ENCODE assay signal across 20 mouse cellular contexts in the genomic region with DNA sequence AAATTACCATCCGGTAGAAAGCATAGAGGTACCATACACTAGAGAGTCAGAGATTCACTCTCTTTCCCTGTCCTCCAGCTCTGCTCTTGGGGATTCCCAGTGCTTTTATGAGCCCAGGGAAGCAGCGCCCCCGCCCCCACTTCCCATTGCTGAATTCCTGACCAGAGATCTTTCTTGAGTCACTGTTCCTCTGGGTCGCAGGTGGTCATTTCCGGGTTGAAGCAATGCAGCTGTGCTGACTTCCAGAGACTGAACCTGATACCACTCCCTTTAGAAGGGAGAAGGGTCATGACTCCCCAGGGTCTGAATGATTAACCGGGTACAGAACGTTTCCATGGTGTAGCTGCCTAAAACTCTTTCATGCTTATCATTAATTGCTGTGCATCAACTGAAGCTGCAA.
A peak's percentile ranks its signal among the peaks of the same experiment; 100 is the strongest.
DNase-seq lines count a peak whose midpoint lies in the region; ATAC-seq and TF ChIP-seq lines count a peak whose summit lies in the region.
"Had no signal": no experiment of that assay in that cellular context is flagged by ENCODE, and none has a peak within 500 bp of the region (broad histone marks: within the 10 kb centered on the region; RNA-seq: fewer than 3 reads in every experiment).

No protein-coding gene starts in this region.

- ATAC-seq in stomach, postnatal 0 days (ENCODE audit: low FRiP score, low TSS enrichment) = no peak
- ATAC-seq in forebrain, embryonic 12.5 days (ENCODE audit: low FRiP score) = no peak
- ATAC-seq: forebrain, embryonic 14.5 days; hindbrain, postnatal 0 days; lung, postnatal 0 days had no signal

- no peaks in the 10 kb centered on the region; the same call in 1 of the 2 replicates for H3K4me1 ChIP-seq in stomach, postnatal 0 days (replicated peaks; ENCODE audit: control insufficient read depth, insufficient read depth)
- H3K4me1 ChIP-seq in forebrain, embryonic 12.5 days = peaks cover 13% of the 10 kb centered on the region

- H3K36me3 ChIP-seq in stomach, postnatal 0 days (ENCODE audit: control insufficient read depth, insufficient read depth, low read length) = no peaks in the 10 kb centered on the region
- no peaks in the 10 kb centered on the region for H3K36me3 ChIP-seq in forebrain, embryonic 12.5 days (replicated peaks)
- H3K36me3 ChIP-seq: heart, embryonic 13.5 days; limb, embryonic 12.5 days had no signal

- H3K9ac ChIP-seq in stomach, postnatal 0 days (ENCODE audit: low read length) = no peak overlapping the region
- H3K9ac ChIP-seq in forebrain, embryonic 12.5 days = no peak overlapping the region
- H3K9ac ChIP-seq: heart, embryonic 13.5 days; limb, embryonic 12.5 days; liver, embryonic 14.5 days had no signal

- no peak overlapping the region for H3K27ac ChIP-seq in stomach, postnatal 0 days (replicated peaks)
- H3K27ac ChIP-seq in forebrain, embryonic 12.5 days = no peak overlapping the region
- H3K27ac ChIP-seq: heart, embryonic 13.5 days; hindbrain, postnatal 0 days; limb, embryonic 12.5 days; liver, embryonic 14.5 days had no signal

- H3K4me3 ChIP-seq in stomach, postnatal 0 days (ENCODE audit: low read depth, low read length) = no peak overlapping the region
- H3K4me3 ChIP-seq in forebrain, embryonic 12.5 days (replicated peaks) = no peak overlapping the region
- H3K4me3 ChIP-seq: heart, embryonic 13.5 days; limb, embryonic 12.5 days; myocyte had no signal

- H3K9me3 ChIP-seq in stomach, postnatal 0 days (ENCODE audit: control insufficient read depth, low read length) = no peaks in the 10 kb centered on the region
- 0 out of 2 replicates have a peak, but pooled peaks cover 8% of the 10 kb centered on the region for H3K9me3 ChIP-seq in forebrain, embryonic 12.5 days

- no peaks in the 10 kb centered on the region for H3K27me3 ChIP-seq in stomach, postnatal 0 days (ENCODE audit: control insufficient read depth, insufficient read depth, low read length)
- 0 out of 2 replicates have a peak, but pooled peaks cover 8% of the 10 kb centered on the region for H3K27me3 ChIP-seq in forebrain, embryonic 12.5 days
- H3K27me3 ChIP-seq: heart, embryonic 13.5 days; limb, embryonic 12.5 days had no signal

- TF ChIP-seq EP300 in stomach, postnatal 0 days (optimal IDR thresholded peaks at IDR 0.05) = no peak

- WGBS in stomach, postnatal 0 days = 34% methylated on average over 7 of the region's 7 CpGs
- WGBS in forebrain, embryonic 12.5 days = 65% methylated on average over 7 of the region's 7 CpGs

- H3K4me2 ChIP-seq in stomach, postnatal 0 days (replicated peaks; ENCODE audit: low read depth) = no peak overlapping the region
- H3K4me2 ChIP-seq in forebrain, embryonic 12.5 days = no peak overlapping the region
- H3K4me2 ChIP-seq: heart, embryonic 13.5 days; limb, embryonic 12.5 days had no signal

- DNase-seq in adrenal gland, postnatal 36 days = peak; percentile 15 to 47
- no peak for DNase-seq in adrenal gland, adult 18-20 months (ENCODE audit: low spot score in 2 of 2)
- peak; percentile 9 for DNase-seq in 3T3-L1 (ENCODE audit: low read depth, low spot score)
- peak; percentile 44 for DNase-seq in embryo, embryonic 11 days
- DNase-seq in kidney, postnatal 36 days = peak; percentile 29 to 40
- no peak for DNase-seq in layer of hippocampus, postnatal 10 days (ENCODE audit: low spot score in 2 of 2)
- DNase-seq in stomach, postnatal 0 days (ENCODE audit: low spot score) = no peak
- DNase-seq: B cell, adult 2 months; cerebellum, adult 2 months; heart, postnatal 4 days; midbrain, embryonic 14.5 days; thymus, postnatal 4 days had no signal

- no peak for TF ChIP-seq CTCF in stomach, postnatal 0 days (IDR thresholded peaks at IDR 0.05; ENCODE audit: low read depth)

Comparison
In these comparisons a context has a peak if more than half of its experiments do, and no peak if none do; other contexts are left out.
1. DNase-seq: peak in adrenal gland, postnatal 36 days (2 of 2), 3T3-L1 (single experiment), embryo, embryonic 11 days (single experiment) and kidney, postnatal 36 days (2 of 2); none in adrenal gland, adult 18-20 months (0 of 2), layer of hippocampus, postnatal 10 days (0 of 2) and stomach, postnatal 0 days (single experiment).